Mouse (Mus musculus) kidney, postnatal 14 days (tissue): ENCODE data around the gene 5730596B20Rik.

Experiments used
- DNase-seq: peaks from one replicate; pipeline ENCODE4 v3.0.0; 2022; ENCODE audit warnings: mixed read lengths

The 5730596B20Rik gene

GRCm38 (mm10) chr6:52213119-52213986, 36.1 kb downstream of the 5730596B20Rik start, which contains the start of the genes Hoxa3 and Gm28308:
Hoxa3 (minus strand) TSS chr6:52213336.
Gm28308 (minus strand) TSS chr6:52213339.
- peak; percentile 91 for DNase-seq

GRCm38 (mm10) chr6:52214271-52214670, 37.0 kb downstream of the 5730596B20Rik start:
- DNase-seq, result peak; percentile 36

GRCm38 (mm10) chr6:52215070-52215469, 37.8 kb downstream of the 5730596B20Rik start:
- DNase-seq, result no peak

- DNase-seq, result peak; percentile 57
Observed at GRCm38 (mm10) chr6:52215771-52216535, 38.7 kb downstream of the 5730596B20Rik start.

GRCm38 (mm10) chr6:52216691-52217458, 39.6 kb downstream of the 5730596B20Rik start:
- DNase-seq, result peak; percentile 72

GRCm38 (mm10) chr6:52217459-52217768, 40.1 kb downstream of the 5730596B20Rik start:
- DNase-seq, result peak; percentile 96

- peak; percentile 51 for DNase-seq
Observed at GRCm38 (mm10) chr6:52217895-52218642, 40.8 kb downstream of the 5730596B20Rik start.

- DNase-seq, result no peak
Observed at GRCm38 (mm10) chr6:52218643-52219215, 41.4 kb downstream of the 5730596B20Rik start.

GRCm38 (mm10) chr6:52219234-52219942, 42.1 kb downstream of the 5730596B20Rik start:
- DNase-seq, result peak; percentile 33

- DNase-seq, result peak; percentile 73
Observed at GRCm38 (mm10) chr6:52220003-52220864, 42.9 kb downstream of the 5730596B20Rik start.

GRCm38 (mm10) chr6:52220865-52221310, 43.6 kb downstream of the 5730596B20Rik start:
- no peak for DNase-seq

GRCm38 (mm10) chr6:52221337-52221992, 44.2 kb downstream of the 5730596B20Rik start, which contains the start of gene Hoxa7:
Hoxa7 (minus strand) TSS chr6:52221854.
- DNase-seq, result peak; percentile 97

GRCm38 (mm10) chr6:52221993-52222685, 44.8 kb downstream of the 5730596B20Rik start:
- no peak for DNase-seq

GRCm38 (mm10) chr6:52222729-52223128, 45.4 kb downstream of the 5730596B20Rik start:
- peak; percentile 46 for DNase-seq

GRCm38 (mm10) chr6:52223939-52224760, 46.9 kb downstream of the 5730596B20Rik start:
- DNase-seq, result no peak

GRCm38 (mm10) chr6:52224895-52225611, 47.8 kb downstream of the 5730596B20Rik start:
- DNase-seq, result no peak
